ENCODE assay signal across 8 mouse cellular contexts in genomic region chr17:25844396-25844901, GRCm38 (mm10). TPM values are rescaled to one million over a fixed set of nuclear protein-coding genes. Genes with fewer than 3 reads are reported as not detected.
A peak's percentile ranks its signal among the peaks of the same experiment; 100 is the strongest.
DNase-seq lines count a peak whose midpoint lies in the region; ATAC-seq lines count a peak whose summit lies in the region.

Gene Rhot2 (minus strand): TSS chr17:25844851.

- peak; percentile 96 for DNase-seq in R1 (ENCODE audit: low read depth, low spot score)
- peak; percentile 92 to 96 for DNase-seq in cerebellum, postnatal 25 days
- peak; percentile 94 to 95 for DNase-seq in frontal cortex, postnatal 36 days (ENCODE audit: low spot score in 2 of 2)
- peak; percentile 96 for DNase-seq in left cerebral cortex, adult 18-20 months (ENCODE audit: low spot score in 2 of 2)
- peak; percentile 97 for DNase-seq in right cerebral cortex, adult 18-20 months
- peak; percentile 85 for DNase-seq in urinary bladder, postnatal 10 days (ENCODE audit: low spot score)

- H3K4me2 ChIP-seq in hindbrain, embryonic 15.5 days = peak within 1 kb of the TSS; percentile 93

- H3K9me3 ChIP-seq in hindbrain, embryonic 15.5 days = no peaks in the 10 kb centered on the region

- peaks cover 10% of the 10 kb centered on the region; the same call in 1 of the 2 replicates for H3K79me2 ChIP-seq in macrophage (ENCODE audit: inconsistent target)

- peak within 1 kb of the TSS; percentile 71 for H3K9ac ChIP-seq in hindbrain, embryonic 15.5 days

- peaks cover 19% of the 10 kb centered on the region for H3K4me1 ChIP-seq in hindbrain, embryonic 15.5 days (replicated peaks)

- peaks cover 40% of the 10 kb centered on the region for H3K36me3 ChIP-seq in hindbrain, embryonic 15.5 days
- peaks cover 31% of the 10 kb centered on the region for H3K36me3 ChIP-seq in macrophage (ENCODE audit: inconsistent target)

- H3K27ac ChIP-seq in hindbrain, embryonic 15.5 days (replicated peaks) = peak within 1 kb of the TSS; percentile 69
- peak within 1 kb of the TSS; percentile 44 for H3K27ac ChIP-seq in macrophage

- peak; percentile 88 for ATAC-seq in hindbrain, embryonic 15.5 days (ENCODE audit: low FRiP score, low read depth)

- peak within 1 kb of the TSS; percentile 95 for H3K4me3 ChIP-seq in hindbrain, embryonic 15.5 days
- H3K4me3 ChIP-seq in macrophage (ENCODE audit: inconsistent target) = peak within 1 kb of the TSS; percentile 68

- 1% methylated on average over 21 of the region's 21 CpGs for WGBS in hindbrain, embryonic 15.5 days
- WGBS in macrophage (ENCODE audit: missing documents) = 0% methylated on average over 19 of the region's 21 CpGs

- no peaks in the 10 kb centered on the region for H3K27me3 ChIP-seq in hindbrain, embryonic 15.5 days

RNA-seq across cellular contexts. Expression of gene Rhot2, which starts in this region (rescaled TPM):
- 15.1 and 16.6 TPM in 2 replicates for polyA plus RNA-seq in hindbrain, embryonic 15.5 days (2015; fragmentation: Nextera tagmentation; extraction: Ambion mirVana)
- total RNA-seq in left cerebral cortex, adult 18-20 months (2021) = 10 to 100 TPM; 89.5 to 92.8 TPM
- total RNA-seq in macrophage (2018; cell fraction: chromatin; rRNA removed) = 100 to 1,000 TPM in 9 of 26 experiments, 10 to 100 TPM in 17; 24.0 to 173 (median 88.4) TPM
- 10 to 100 TPM; 15.1 to 29.3 (median 23.7) TPM for total RNA-seq in macrophage (2018; cell fraction: cytosol; rRNA removed)
- 10 to 100 TPM; 17.7 to 98.0 (median 46.0) TPM for total RNA-seq in macrophage (2018; cell fraction: nucleus; rRNA removed)
- polyA plus RNA-seq in macrophage (2018) = 20.6 to 24.8 TPM (median 22.4 TPM) in 3 replicates

Comparison
In these comparisons a context has a peak if more than half of its experiments do, and no peak if none do; other contexts are left out.
1. Peak in every context shown above with its lines: DNase-seq, ATAC-seq, H3K4me3 ChIP-seq and H3K27ac ChIP-seq.